Mouse (Mus musculus) kidney, postnatal 36 days (tissue): Measurements from ENCODE around the gene Tram2.
A peak's percentile ranks its signal among the peaks of the same experiment; 100 is the strongest.

Experiments
- DNase-seq, 2 experiments: peaks; one replicate each; pipeline ENCODE4 v3.0.0; 2021 to 2022; ENCODE audit warnings: mixed read lengths in 2 of 2

The Tram2 gene

DNA sequence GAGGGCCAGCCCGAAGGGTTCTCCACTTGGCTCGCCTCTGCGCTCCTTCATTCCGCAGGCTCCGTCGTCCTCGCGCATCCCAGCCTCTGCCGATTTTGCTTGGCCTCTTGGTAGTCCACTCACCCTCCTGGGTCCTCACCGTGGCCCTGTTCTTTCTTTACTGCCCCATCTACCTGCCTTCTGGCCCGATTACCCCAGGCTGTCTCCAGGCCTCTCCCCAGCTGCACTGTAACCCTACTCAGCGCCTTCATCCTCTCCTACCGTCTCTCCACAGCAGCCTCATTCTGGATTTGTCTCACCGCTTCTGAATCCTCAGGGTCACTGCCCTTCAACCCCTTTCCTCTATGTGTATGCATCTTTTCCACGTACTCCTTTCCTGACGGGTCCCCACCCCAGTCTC lies 127.2 kb downstream of the Tram2 start:
- no peak for DNase-seq

DNA sequence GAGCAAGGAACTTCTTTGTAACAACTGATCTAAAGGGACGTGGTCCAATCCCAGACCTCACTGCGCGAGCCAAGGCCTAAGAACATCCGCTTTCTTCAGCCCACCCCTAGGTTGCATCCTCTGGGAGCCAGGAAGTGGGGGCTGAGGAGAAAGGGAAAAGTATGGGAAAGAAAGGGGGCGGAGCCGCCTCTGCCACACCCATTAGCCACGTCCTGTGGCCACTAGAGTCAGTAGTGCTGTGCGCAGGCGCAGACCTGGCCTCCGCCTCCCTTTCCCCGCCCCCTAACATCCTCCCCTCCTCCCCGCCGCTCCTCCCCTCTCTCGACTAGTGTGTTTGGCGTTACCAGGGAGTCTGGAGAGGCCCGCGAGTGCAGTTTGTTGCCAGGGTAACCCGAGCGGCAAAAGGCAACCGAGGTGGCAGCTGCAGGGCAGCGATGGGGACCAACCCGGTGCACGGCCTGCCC lies 127.7 kb downstream of the Tram2 start, which contains the start of gene Efhc1:
TSS of gene Efhc1 (plus strand) at position 327 of the 464 bp plus-strand sequence.
- peak; percentile 92 to 94 for DNase-seq
